In genomic region chr11:72324431-72324830, GRCm38 (mm10) we compare ENCODE assay signal across 16 mouse cellular contexts. TPM values are rescaled to one million over a fixed set of nuclear protein-coding genes. Genes with fewer than 3 reads are reported as not detected.
DNase-seq lines count a peak whose midpoint lies in the region; ATAC-seq and TF ChIP-seq lines count a peak whose summit lies in the region.
"Had no signal": no experiment of that assay in that cellular context is flagged by ENCODE, and none has a peak within 500 bp of the region (broad histone marks: within the 10 kb centered on the region; RNA-seq: fewer than 3 reads in every experiment).

No protein-coding gene starts in this region.

- no peak for TF ChIP-seq EP300 in heart, postnatal 0 days (IDR thresholded peaks at IDR 0.05; ENCODE audit: low read depth)
- TF ChIP-seq EP300 in ES-Bruce4 (IDR thresholded peaks at IDR 0.05; ENCODE audit: insufficient read depth, low read depth, low read length): no peak

- peak; percentile 43 for TF ChIP-seq CTCF in heart, postnatal 0 days (IDR thresholded peaks at IDR 0.05; ENCODE audit: low read depth)
- peak; percentile 29 for TF ChIP-seq CTCF in lung, embryonic 14.5 days (IDR thresholded peaks at IDR 0.05; ENCODE audit: low read depth)
- peak; percentile 52 for TF ChIP-seq CTCF in ES-Bruce4 (IDR thresholded peaks at IDR 0.05; ENCODE audit: low read depth, low read length)

- H3K4me2 ChIP-seq in heart, postnatal 0 days (ENCODE audit: low read depth, low read length): no peak overlapping the region
- no peak overlapping the region for H3K4me2 ChIP-seq in lung, embryonic 14.5 days
- H3K4me2 ChIP-seq: embryonic facial prominence, embryonic 13.5 days; heart, embryonic 11.5 days had no signal

- 68% methylated on average over 3 of the region's 3 CpGs for WGBS in heart, postnatal 0 days
- 68% methylated on average over 3 of the region's 3 CpGs for WGBS in lung, embryonic 14.5 days

- no peak for DNase-seq in heart, postnatal 0 days (ENCODE audit: low spot score)
- no peak for DNase-seq in heart, postnatal 10 days
- DNase-seq in lung, embryonic 14.5 days: no peak
- DNase-seq in lung, postnatal 10 days: no peak
- no peak for DNase-seq in yolk sac, embryonic 10.5 days (ENCODE audit: low spot score)
- DNase-seq: adrenal gland, postnatal 25 days; cerebellum, adult 9-10 months; thymus, postnatal 36 days had no signal

- TF ChIP-seq POLR2A in ES-Bruce4 (IDR thresholded peaks at IDR 0.05; ENCODE audit: insufficient read depth, low read length): no peak

- intact Hi-C loops in heart, postnatal 10 days (cut with DNase I): loop anchor here (2.0 kb wide), 1 partner anchor 100 kb away; no protein-coding TSS in a partner anchor

- H3K4me3 ChIP-seq in heart, postnatal 0 days (ENCODE audit: low read depth, low read length): no peak overlapping the region
- no peak overlapping the region for H3K4me3 ChIP-seq in lung, embryonic 14.5 days (ENCODE audit: low read depth, low read length)
- H3K4me3 ChIP-seq in ES-Bruce4 (ENCODE audit: low read depth, low read length): no peak overlapping the region
- H3K4me3 ChIP-seq: embryonic facial prominence, embryonic 13.5 days had no signal

- H3K36me3 ChIP-seq in heart, postnatal 0 days (replicated peaks; ENCODE audit: control insufficient read depth, insufficient read depth, low read length): no peaks in the 10 kb centered on the region
- no peaks in the 10 kb centered on the region for H3K36me3 ChIP-seq in lung, embryonic 14.5 days (ENCODE audit: insufficient read depth)
- H3K36me3 ChIP-seq in ES-Bruce4 (ENCODE audit: control insufficient read depth, insufficient read depth, low read length, poor library complexity, severe bottlenecking): no peaks in the 10 kb centered on the region
- H3K36me3 ChIP-seq: embryonic facial prominence, embryonic 13.5 days had no signal

- ATAC-seq in heart, postnatal 0 days (ENCODE audit: insufficient read depth, low read depth): no peak
- no peak for ATAC-seq in lung, embryonic 14.5 days (ENCODE audit: insufficient read depth)
- ATAC-seq in megakaryocyte progenitor cell, adult 5-6 weeks (replicated peaks; ENCODE audit: poor library complexity): 0 out of 2 replicates have a peak, but pooled peaks have one; percentile 31
- ATAC-seq in frontal cortex, adult (ENCODE audit: low TSS enrichment): no peak; the same call in 1 of the 2 replicates

- H3K27me3 ChIP-seq in heart, postnatal 0 days (ENCODE audit: control insufficient read depth, insufficient read depth, low read length): no peaks in the 10 kb centered on the region
- no peaks in the 10 kb centered on the region for H3K27me3 ChIP-seq in lung, embryonic 14.5 days (ENCODE audit: insufficient read depth, low read length)
- no peaks in the 10 kb centered on the region for H3K27me3 ChIP-seq in ES-Bruce4 (ENCODE audit: control insufficient read depth, insufficient read depth, low read length, poor library complexity, severe bottlenecking)

- no peak overlapping the region for H3K27ac ChIP-seq in heart, postnatal 0 days (ENCODE audit: low read depth)
- H3K27ac ChIP-seq in lung, embryonic 14.5 days (ENCODE audit: low read depth): no peak overlapping the region
- H3K27ac ChIP-seq in ES-Bruce4 (ENCODE audit: insufficient read depth, low read length): no peak overlapping the region
- H3K27ac ChIP-seq: embryonic facial prominence, embryonic 13.5 days had no signal

- H3K9me3 ChIP-seq in heart, postnatal 0 days (replicated peaks; ENCODE audit: control insufficient read depth, low read length): no peaks in the 10 kb centered on the region
- no peaks in the 10 kb centered on the region for H3K9me3 ChIP-seq in lung, embryonic 14.5 days (ENCODE audit: low read depth, low read length)
- H3K9me3 ChIP-seq in ES-Bruce4 (replicated peaks; ENCODE audit: control insufficient read depth, insufficient read depth, low read length, poor library complexity, severe bottlenecking): no peaks in the 10 kb centered on the region
- H3K9me3 ChIP-seq: embryonic facial prominence, embryonic 13.5 days had no signal

- H3K4me1 ChIP-seq in heart, postnatal 0 days (ENCODE audit: control insufficient read depth, insufficient read depth): no peaks in the 10 kb centered on the region
- H3K4me1 ChIP-seq in lung, embryonic 14.5 days (ENCODE audit: insufficient read depth): no peaks in the 10 kb centered on the region
- H3K4me1 ChIP-seq in ES-Bruce4 (ENCODE audit: control insufficient read depth, insufficient read depth, low read length): no peaks in the 10 kb centered on the region
- H3K4me1 ChIP-seq: embryonic facial prominence, embryonic 13.5 days had no signal

- H3K9ac ChIP-seq in heart, postnatal 0 days (replicated peaks; ENCODE audit: low read depth, low read length): no peak overlapping the region
- no peak overlapping the region for H3K9ac ChIP-seq in lung, embryonic 14.5 days
- no peak overlapping the region for H3K9ac ChIP-seq in ES-Bruce4 (ENCODE audit: low read depth, poor library complexity, severe bottlenecking)
- H3K9ac ChIP-seq: embryonic facial prominence, embryonic 13.5 days had no signal

RNA-seq across cellular contexts. Expression of gene Fbxo39, which starts 10.2 kb away (rescaled TPM):
- not detected in 2 replicates for total RNA-seq in heart, postnatal 0 days (2014; rRNA removed; ENCODE audit: low replicate concordance)
- not detected in 2 replicates for polyA plus RNA-seq in heart, postnatal 0 days (2015; fragmentation: Nextera tagmentation; extraction: Ambion mirVana)
- total RNA-seq in heart, postnatal 10 days (2021): not detected
- polyA plus RNA-seq in lung, embryonic 14.5 days (2014; fragmentation: Nextera tagmentation; extraction: Ambion mirVana): not detected in 2 replicates
- polyA plus RNA-seq in ES-Bruce4 (2011; ENCODE audit: insufficient read depth, insufficient read length, low read depth, missing spikeins): not detected in 2 replicates
- total RNA-seq in megakaryocyte progenitor cell, adult 5-6 weeks (2015): not detected in 2 replicates
- total RNA-seq in megakaryocyte progenitor cell, adult 5-6 weeks (2017): not detected in 2 replicates
- total RNA-seq: left cerebral cortex, adult 18-20 months had no signal
- polyA plus RNA-seq: embryonic facial prominence, embryonic 13.5 days; heart, embryonic 11.5 days; lung, embryonic 16.5 days had no signal

RNA-seq across cellular contexts. Expression of gene Xaf1, which starts 23.0 kb away (rescaled TPM):
- total RNA-seq in heart, postnatal 0 days (2014; rRNA removed; ENCODE audit: low replicate concordance): 2.6 and 3.4 TPM in 2 replicates
- polyA plus RNA-seq in heart, postnatal 0 days (2015; fragmentation: Nextera tagmentation; extraction: Ambion mirVana): 12.7 and 19.2 TPM in 2 replicates
- total RNA-seq in heart, postnatal 10 days (2021): 10 to 100 TPM in 1 of 2 experiments, 1 to 10 TPM in 1; 9.1 to 11.6 TPM
- polyA plus RNA-seq in lung, embryonic 14.5 days (2014; fragmentation: Nextera tagmentation; extraction: Ambion mirVana): 2.8 and 3.5 TPM in 2 replicates
- polyA plus RNA-seq in ES-Bruce4 (2011; ENCODE audit: insufficient read depth, insufficient read length, low read depth, missing spikeins): 8.2 and 9.0 TPM in 2 replicates
- 7.2 and 16.1 TPM in 2 replicates for total RNA-seq in megakaryocyte progenitor cell, adult 5-6 weeks (2015)
- 3.5 and 17.4 TPM in 2 replicates for total RNA-seq in megakaryocyte progenitor cell, adult 5-6 weeks (2017)

RNA-seq across cellular contexts. Expression of gene Tekt1, which starts 37.8 kb away (rescaled TPM):
- total RNA-seq in heart, postnatal 0 days (2014; rRNA removed; ENCODE audit: low replicate concordance): not detected in 2 replicates
- 0.19 and 0.62 TPM in 2 replicates for polyA plus RNA-seq in heart, postnatal 0 days (2015; fragmentation: Nextera tagmentation; extraction: Ambion mirVana)
- total RNA-seq in heart, postnatal 10 days (2021): under 1 TPM in 1 of 2 experiments, not detected in 1; 0.19 TPM
- 6.1 and 6.5 TPM in 2 replicates for polyA plus RNA-seq in lung, embryonic 14.5 days (2014; fragmentation: Nextera tagmentation; extraction: Ambion mirVana)
- polyA plus RNA-seq in ES-Bruce4 (2011; ENCODE audit: insufficient read depth, insufficient read length, low read depth, missing spikeins): 0.64 and 0.87 TPM in 2 replicates
- total RNA-seq in megakaryocyte progenitor cell, adult 5-6 weeks (2015): not detected in 2 replicates
- not detected in 2 replicates for total RNA-seq in megakaryocyte progenitor cell, adult 5-6 weeks (2017)
- total RNA-seq: monocyte, adult 5-6 weeks had no signal

RNA-seq across cellular contexts. Expression of gene Slc13a5, which starts 57.4 kb away (rescaled TPM):
- total RNA-seq in heart, postnatal 0 days (2014; rRNA removed; ENCODE audit: low replicate concordance): not detected in 2 replicates
- polyA plus RNA-seq in heart, postnatal 0 days (2015; fragmentation: Nextera tagmentation; extraction: Ambion mirVana): not detected in 2 replicates
- not detected for total RNA-seq in heart, postnatal 10 days (2021)
- polyA plus RNA-seq in lung, embryonic 14.5 days (2014; fragmentation: Nextera tagmentation; extraction: Ambion mirVana): not detected in 2 replicates
- polyA plus RNA-seq in ES-Bruce4 (2011; ENCODE audit: insufficient read depth, insufficient read length, low read depth, missing spikeins): 0.31 and 1.4 TPM in 2 replicates
- 0.12 TPM in 1 of 2 replicates, not detected in the other for total RNA-seq in megakaryocyte progenitor cell, adult 5-6 weeks (2015)
- total RNA-seq in megakaryocyte progenitor cell, adult 5-6 weeks (2017): 0.24 and 0.25 TPM in 2 replicates
- total RNA-seq: monocyte, adult 5-6 weeks had no signal
